ENCODE assay signal across 12 mouse cellular contexts in genomic region chr2:50694849-50695248, GRCm38 (mm10).
DNase-seq lines count a peak whose midpoint lies in the region; ATAC-seq lines count a peak whose summit lies in the region.
"Had no signal": no experiment of that assay in that cellular context is flagged by ENCODE, and none has a peak within 500 bp of the region (broad histone marks: within the 10 kb centered on the region; RNA-seq: fewer than 3 reads in every experiment).

No protein-coding gene starts in this region.

- H3K36me3 ChIP-seq in neural tube, embryonic 12.5 days, result no peaks in the 10 kb centered on the region
- no peaks in the 10 kb centered on the region for H3K36me3 ChIP-seq in embryonic facial prominence, embryonic 14.5 days (ENCODE audit: control insufficient read depth, insufficient read depth, low read length)
- no peaks in the 10 kb centered on the region for H3K36me3 ChIP-seq in hindbrain, embryonic 16.5 days (ENCODE audit: control insufficient read depth, insufficient read depth, low read length)
- H3K36me3 ChIP-seq: heart, embryonic 12.5 days; liver, embryonic 13.5 days had no signal

- no peak overlapping the region for H3K27ac ChIP-seq in neural tube, embryonic 12.5 days
- no peak overlapping the region for H3K27ac ChIP-seq in embryonic facial prominence, embryonic 14.5 days (replicated peaks; ENCODE audit: low read depth, low read length)
- no peak overlapping the region for H3K27ac ChIP-seq in hindbrain, embryonic 16.5 days (ENCODE audit: low read depth, low read length)
- H3K27ac ChIP-seq: liver, embryonic 13.5 days had no signal

- ATAC-seq in neural tube, embryonic 12.5 days (ENCODE audit: low FRiP score, low read depth), result peak; percentile 96
- ATAC-seq in embryonic facial prominence, embryonic 14.5 days (ENCODE audit: low read depth), result peak; percentile 88; the same call in 1 of the 2 replicates
- ATAC-seq in hindbrain, embryonic 16.5 days, result peak; percentile 94
- ATAC-seq: activated CD4-positive, CD25-positive, alpha-beta regulatory T cell, adult 4 months; intestine, embryonic 16.5 days had no signal

- no peak overlapping the region for H3K4me2 ChIP-seq in neural tube, embryonic 12.5 days (replicated peaks)
- no peak overlapping the region for H3K4me2 ChIP-seq in embryonic facial prominence, embryonic 14.5 days (ENCODE audit: low read depth, low read length)
- no peak overlapping the region for H3K4me2 ChIP-seq in hindbrain, embryonic 16.5 days (ENCODE audit: low read length)
- H3K4me2 ChIP-seq: heart, embryonic 12.5 days; liver, embryonic 13.5 days had no signal

- H3K4me3 ChIP-seq in neural tube, embryonic 12.5 days, result no peak overlapping the region
- H3K4me3 ChIP-seq in embryonic facial prominence, embryonic 14.5 days (ENCODE audit: low read depth, low read length), result no peak overlapping the region
- no peak overlapping the region for H3K4me3 ChIP-seq in hindbrain, embryonic 16.5 days (ENCODE audit: low read length)
- H3K4me3 ChIP-seq: heart, embryonic 12.5 days; liver, embryonic 13.5 days had no signal

- H3K4me1 ChIP-seq in neural tube, embryonic 12.5 days, result peaks cover 12% of the 10 kb centered on the region
- H3K4me1 ChIP-seq in embryonic facial prominence, embryonic 14.5 days (ENCODE audit: control insufficient read depth, insufficient read depth, low read length), result no peaks in the 10 kb centered on the region
- peaks cover 6% of the 10 kb centered on the region for H3K4me1 ChIP-seq in hindbrain, embryonic 16.5 days (ENCODE audit: control insufficient read depth, insufficient read depth, low read depth, low read length)
- H3K4me1 ChIP-seq: liver, embryonic 13.5 days had no signal

- WGBS in neural tube, embryonic 12.5 days, result 36% methylated on average over 2 of the region's 2 CpGs
- WGBS in embryonic facial prominence, embryonic 14.5 days, result 77% methylated on average over 2 of the region's 2 CpGs
- 50% methylated on average over 2 of the region's 2 CpGs for WGBS in hindbrain, embryonic 16.5 days

- no peaks in the 10 kb centered on the region for H3K9me3 ChIP-seq in neural tube, embryonic 12.5 days
- no peaks in the 10 kb centered on the region for H3K9me3 ChIP-seq in embryonic facial prominence, embryonic 14.5 days (ENCODE audit: control insufficient read depth, low read length)
- H3K9me3 ChIP-seq in hindbrain, embryonic 16.5 days (ENCODE audit: control insufficient read depth, low read length), result no peaks in the 10 kb centered on the region
- H3K9me3 ChIP-seq: heart, embryonic 12.5 days; liver, embryonic 13.5 days had no signal

- DNase-seq in neural tube, embryonic 10.5 days (ENCODE audit: extremely low spot score, low spot score), result no peak
- DNase-seq in embryonic facial prominence, embryonic 14.5 days (ENCODE audit: low spot score), result peak; percentile 68
- DNase-seq in retina, postnatal 7 days (ENCODE audit: low read depth, low spot score), result peak; percentile 29
- DNase-seq in heart, adult 9 months (ENCODE audit: low spot score in 2 of 2), result no peak
- no peak for DNase-seq in lung, adult 18-20 months
- DNase-seq: liver, embryonic 13.5 days; thymus, postnatal 14 days had no signal

- no peak overlapping the region for H3K9ac ChIP-seq in neural tube, embryonic 12.5 days
- no peak overlapping the region for H3K9ac ChIP-seq in embryonic facial prominence, embryonic 14.5 days (ENCODE audit: low read depth, low read length)
- no peak overlapping the region for H3K9ac ChIP-seq in hindbrain, embryonic 16.5 days (ENCODE audit: low read depth, low read length)
- H3K9ac ChIP-seq: heart, embryonic 12.5 days; liver, embryonic 13.5 days had no signal

- H3K27me3 ChIP-seq in neural tube, embryonic 12.5 days (replicated peaks), result no peaks in the 10 kb centered on the region
- H3K27me3 ChIP-seq in embryonic facial prominence, embryonic 14.5 days (replicated peaks; ENCODE audit: control insufficient read depth, insufficient read depth, low read length), result no peaks in the 10 kb centered on the region
- H3K27me3 ChIP-seq in hindbrain, embryonic 16.5 days (replicated peaks; ENCODE audit: control insufficient read depth, insufficient read depth, low read length), result no peaks in the 10 kb centered on the region
- H3K27me3 ChIP-seq: heart, embryonic 12.5 days; liver, embryonic 13.5 days had no signal

Comparison
In these comparisons a context has a peak if more than half of its experiments do, and no peak if none do; other contexts are left out.
1. DNase-seq: peak in embryonic facial prominence, embryonic 14.5 days (single experiment) and retina, postnatal 7 days (single experiment); none in neural tube, embryonic 10.5 days (single experiment), heart, adult 9 months (0 of 2) and lung, adult 18-20 months (0 of 2).
2. Peak in every context shown above with its lines, with median percentiles within 50 percentile points of each other: ATAC-seq.